Mouse (Mus musculus) Muller cell, postnatal 12 days (primary cell): ENCODE measurements around the gene Gna14.
A peak's percentile ranks its signal among the peaks of the same experiment; 100 is the strongest.

Experiments
- DNase-seq: peaks from one replicate; pipeline ENCODE4 v3.0.0-alpha.2; 2015; ENCODE audit errors: inconsistent ontology term

The Gna14 gene

DNA sequence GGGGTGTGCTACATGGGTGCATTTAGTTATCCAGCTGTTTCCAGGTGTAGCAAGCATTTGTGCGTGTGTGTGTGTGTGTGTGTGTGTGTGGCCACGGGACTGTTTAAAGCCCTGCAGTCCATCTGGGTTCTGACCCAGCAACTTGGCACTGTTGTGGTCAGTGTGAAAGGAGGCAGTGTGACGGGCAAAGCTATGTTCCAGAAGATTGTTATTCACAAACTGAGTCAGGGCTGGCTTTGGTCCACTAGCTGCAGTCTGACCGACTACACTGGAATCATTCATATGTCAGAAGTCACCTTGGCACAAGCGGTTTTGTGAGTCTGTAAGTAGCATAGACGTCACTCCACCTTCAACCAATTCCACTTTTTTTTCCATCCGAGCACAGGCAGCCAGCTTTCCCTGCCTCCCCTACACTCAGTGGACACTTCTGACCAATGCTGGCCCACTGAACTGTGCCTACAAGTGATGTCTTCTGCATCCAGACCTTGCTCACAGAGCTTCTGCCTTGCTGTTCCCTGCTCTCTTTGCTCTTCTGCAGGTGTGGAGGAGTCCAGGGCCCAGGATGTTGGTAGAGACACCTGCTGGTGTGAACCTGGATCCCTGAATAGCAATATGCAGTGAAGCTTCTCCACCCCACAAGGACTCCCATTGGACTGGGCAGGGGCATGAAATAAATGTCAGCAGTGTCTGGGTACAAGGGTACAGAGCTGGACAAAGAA lies 157.9 kb downstream of the Gna14 start:
- DNase-seq: peak; percentile 77

DNA sequence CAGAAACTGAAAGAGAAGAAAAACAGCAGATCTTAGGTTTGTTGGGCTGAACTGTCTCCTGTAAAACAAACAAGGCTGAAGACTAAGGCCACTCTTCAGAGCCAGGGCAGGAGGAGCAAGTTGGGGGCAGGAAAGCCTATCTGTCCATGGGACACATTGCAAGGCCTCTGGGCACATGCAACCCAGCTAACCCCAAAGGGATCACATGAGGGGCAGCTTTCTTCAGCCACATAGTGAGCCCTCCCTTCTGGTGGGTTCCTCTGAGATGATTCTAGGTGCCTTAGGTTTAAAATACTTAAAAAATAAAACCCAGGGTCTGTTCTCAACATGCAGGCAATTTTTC lies 158.4 kb downstream of the Gna14 start:
- DNase-seq: no peak

- no peak for DNase-seq
Measured at GRCm38 (mm10) chr19:16597216-16597615, 161.7 kb downstream of the Gna14 start.

GRCm38 (mm10) chr19:16598653-16599297 lies 163.2 kb downstream of the Gna14 start:
- DNase-seq: no peak

- DNase-seq: peak; percentile 73
Measured at GRCm38 (mm10) chr19:16599298-16599970, 163.9 kb downstream of the Gna14 start.

DNA sequence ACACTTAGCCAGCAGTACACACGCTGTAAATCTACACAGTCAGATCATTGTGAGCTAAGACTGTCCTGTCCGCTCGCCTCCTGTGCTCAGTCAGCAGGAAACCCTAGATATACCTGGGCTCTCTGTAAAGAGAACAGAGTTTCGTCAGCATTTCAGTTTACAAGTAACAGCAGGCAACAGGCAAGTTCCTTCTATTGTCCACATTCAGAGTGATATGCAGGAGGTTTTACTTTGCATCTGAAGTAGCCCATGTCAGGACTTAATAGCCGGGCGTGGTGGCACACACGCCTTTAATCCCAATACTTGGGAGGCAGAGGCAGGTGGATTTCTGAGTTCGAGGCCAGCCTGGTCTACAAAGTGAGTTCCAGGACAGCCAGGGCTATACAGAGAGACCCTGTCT lies 166.5 kb downstream of the Gna14 start:
- DNase-seq: no peak

DNA sequence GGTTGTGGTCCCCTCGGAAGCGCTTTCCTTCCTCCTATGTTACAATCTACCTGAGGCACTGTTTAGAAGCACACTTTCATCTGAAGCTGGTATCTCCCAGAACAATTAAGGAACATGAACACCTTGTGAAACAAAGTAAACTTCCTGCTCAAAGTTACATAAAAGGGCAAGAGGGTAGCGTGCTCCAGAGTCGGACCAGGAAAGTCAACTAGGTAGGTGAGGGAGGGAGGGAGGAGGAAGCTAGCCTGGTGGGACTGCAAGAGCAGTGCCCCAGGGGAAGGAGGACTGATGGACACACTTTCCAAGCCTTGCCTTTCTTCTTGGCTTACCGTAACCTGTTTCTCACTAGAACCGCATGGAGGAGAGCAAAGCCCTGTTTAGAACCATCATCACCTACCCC lies 172.1 kb downstream of the Gna14 start:
- DNase-seq: no peak

DNA sequence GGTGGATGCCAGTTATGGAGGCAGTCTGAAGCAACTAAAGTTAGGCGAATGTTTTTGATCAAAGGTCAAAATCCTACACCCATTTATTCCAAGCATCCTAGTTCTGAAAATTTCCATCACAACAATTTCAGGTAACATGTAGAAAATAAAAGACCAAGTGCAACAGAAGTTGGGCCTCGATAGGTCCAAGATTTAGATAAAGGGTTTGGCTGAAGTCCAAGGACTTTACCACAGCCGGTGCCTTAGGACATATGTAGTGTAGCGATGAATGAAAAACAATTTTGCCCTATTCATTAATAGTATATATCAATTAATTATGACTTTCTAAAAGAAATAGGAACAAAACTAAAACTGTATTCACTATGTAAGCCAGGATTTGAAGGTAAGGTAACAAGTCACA lies 187.6 kb downstream of the Gna14 start:
- DNase-seq: no peak

DNA sequence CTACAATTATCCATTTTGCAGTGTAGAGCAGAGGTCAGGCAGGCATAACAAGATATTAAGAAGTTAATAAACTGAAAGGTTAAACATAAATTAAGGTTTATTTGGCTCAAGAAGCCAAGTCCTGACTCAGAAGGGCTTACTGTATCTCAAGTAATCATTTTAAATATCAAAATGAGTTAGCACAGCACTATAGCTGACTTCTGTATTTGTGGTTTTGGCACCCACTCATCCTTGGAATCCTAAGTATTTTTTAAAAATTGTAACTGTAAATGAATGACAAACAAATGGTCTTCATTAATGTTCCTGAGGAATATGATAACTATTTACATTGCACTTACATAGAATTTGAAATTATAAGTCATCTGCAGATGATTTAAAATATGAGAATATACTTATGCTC lies 189.4 kb downstream of the Gna14 start:
- DNase-seq: no peak

DNA sequence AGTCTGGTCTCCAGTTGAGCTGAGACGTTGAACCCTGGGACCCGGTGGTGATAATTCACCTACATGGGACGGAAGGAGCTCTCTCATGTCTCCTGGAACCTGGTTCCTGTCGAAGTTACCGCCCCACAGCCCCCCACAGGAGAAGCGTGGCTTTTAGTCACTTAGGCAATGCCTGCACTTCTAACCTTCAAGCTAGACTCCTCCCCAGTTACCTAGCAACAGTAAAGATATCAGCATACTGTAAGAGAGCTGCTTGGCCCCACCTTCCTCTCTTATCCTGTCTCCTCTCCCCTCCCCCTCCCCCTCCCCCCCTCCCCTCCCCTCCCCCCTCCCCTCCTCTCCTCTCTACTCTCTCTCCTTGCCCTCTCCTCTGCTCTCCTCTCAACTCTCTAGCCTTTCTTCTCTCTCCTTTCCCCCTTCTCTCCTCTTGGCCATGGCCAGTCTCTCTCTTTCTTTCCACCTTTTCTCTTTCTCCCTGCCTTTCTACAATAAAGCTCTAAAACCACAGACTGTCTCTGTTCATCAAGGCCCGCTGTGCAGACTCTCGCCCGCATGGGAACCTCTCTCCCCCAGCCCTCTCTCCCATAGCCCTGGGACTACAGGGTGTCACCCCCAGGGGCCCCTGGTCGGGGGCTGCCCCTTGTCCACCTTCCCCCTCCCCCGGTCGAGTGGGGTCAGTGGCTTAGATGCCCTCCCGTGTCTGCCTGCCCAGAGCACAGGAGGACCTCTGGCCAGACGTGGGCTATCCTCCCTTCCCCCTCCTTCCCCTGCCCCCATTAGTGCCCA lies 190.2 kb downstream of the Gna14 start:
- DNase-seq: no peak
